Mouse (Mus musculus) ES-E14 (cell line): ENCODE measurements at regions not wholly inside any gene's neighbourhood (a gene's known extent, or its start where the extent isn't known, plus 50 kb on each side); places are given as distances from the start of the nearest gene placed in this dataset.

Source experiments
- CHD2 ChIP-seq: IDR thresholded peaks from 2 replicates; pipeline ENCODE4 v1.6.1; 2014; ENCODE audit warnings: mild to moderate bottlenecking, low read depth, low read length, inconsistent platforms
- ZC3H11A ChIP-seq: IDR thresholded peaks from 2 replicates; pipeline ENCODE4 v1.6.1; 2012; ENCODE audit warnings: low read depth, mild to moderate bottlenecking, inconsistent platforms, low read length, borderline replicate concordance

GRCm38 (mm10) chr9:32817442-32818358 is 181.7 kb downstream of the Ets1 start:
- TF ChIP-seq CHD2 (no peak), ZC3H11A (no peak)
